Mouse (Mus musculus) frontal cortex, postnatal 10 days (tissue): ENCODE measurements around the gene Fbxw2.
"Not testable (repeated sequence)": the region's sequence is repeated elsewhere in the genome, so short reads cannot be mapped to it uniquely, and the experiment has no call there.

ENCODE experiments used
- DNase-seq, 2 experiments: peaks; one replicate each; pipeline ENCODE4 v3.0.0; 2022; ENCODE audit warnings: low spot score in 2 of 2, mixed read lengths in 1 of 2

The Fbxw2 gene

DNA sequence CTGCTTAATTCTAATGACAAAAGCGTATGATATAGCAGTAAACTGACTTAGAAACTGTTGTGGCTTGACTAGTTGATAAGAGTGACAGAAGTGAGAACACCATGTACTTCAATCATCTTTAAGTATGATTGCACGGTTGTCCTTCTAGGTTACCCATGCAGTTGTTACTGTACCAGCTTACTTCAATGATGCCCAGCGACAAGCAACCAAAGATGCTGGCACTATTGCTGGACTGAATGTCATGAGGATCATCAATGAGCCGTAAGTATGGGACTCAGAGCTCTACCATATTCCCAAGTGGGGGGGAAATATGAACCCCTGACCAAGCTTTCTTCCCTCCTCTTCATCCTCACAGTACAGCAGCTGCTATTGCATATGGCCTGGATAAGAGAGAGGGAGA, 52.4 kb downstream of the Fbxw2 start:
- DNase-seq: no peak

DNA sequence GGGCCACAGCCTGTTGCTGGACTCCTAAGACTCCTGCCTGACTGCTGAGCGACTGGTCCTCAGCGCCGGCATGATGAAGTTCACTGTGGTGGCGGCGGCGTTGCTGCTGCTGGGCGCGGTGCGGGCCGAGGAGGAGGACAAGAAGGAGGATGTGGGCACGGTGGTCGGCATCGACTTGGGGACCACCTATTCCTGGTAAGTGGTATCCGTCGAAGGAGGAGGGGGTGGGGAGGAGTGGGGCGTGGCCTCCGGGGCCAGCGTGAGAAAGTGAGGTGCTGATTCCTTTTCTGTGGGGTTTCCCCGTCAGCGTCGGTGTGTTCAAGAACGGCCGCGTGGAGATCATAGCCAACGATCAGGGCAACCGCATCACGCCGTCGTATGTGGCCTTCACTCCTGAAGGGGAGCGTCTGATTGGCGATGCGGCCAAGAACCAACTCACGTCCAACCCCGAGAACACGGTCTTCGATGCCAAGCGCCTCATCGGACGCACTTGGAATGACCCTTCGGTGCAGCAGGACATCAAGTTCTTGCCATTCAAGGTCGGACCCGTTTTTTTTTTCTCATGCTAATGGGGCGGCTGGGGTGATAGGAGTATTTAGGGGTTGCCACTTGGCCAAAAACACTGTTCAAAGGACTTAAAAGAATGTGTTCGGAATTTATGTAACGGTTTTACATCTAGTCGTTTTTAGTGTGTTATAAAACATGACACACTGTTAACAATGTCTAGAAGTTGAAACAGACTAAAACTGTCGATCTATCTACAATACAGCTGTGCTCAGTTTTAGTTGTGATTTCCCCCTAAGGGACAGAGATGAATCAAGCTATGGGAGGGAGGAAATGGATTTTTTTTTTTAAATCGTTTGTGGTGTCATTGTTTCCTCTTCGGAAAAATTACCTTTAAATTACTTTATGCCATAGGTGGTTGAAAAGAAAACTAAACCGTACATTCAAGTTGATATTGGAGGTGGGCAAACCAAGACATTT, 53.6 kb downstream of the Fbxw2 start:
- DNase-seq: no peak

DNA sequence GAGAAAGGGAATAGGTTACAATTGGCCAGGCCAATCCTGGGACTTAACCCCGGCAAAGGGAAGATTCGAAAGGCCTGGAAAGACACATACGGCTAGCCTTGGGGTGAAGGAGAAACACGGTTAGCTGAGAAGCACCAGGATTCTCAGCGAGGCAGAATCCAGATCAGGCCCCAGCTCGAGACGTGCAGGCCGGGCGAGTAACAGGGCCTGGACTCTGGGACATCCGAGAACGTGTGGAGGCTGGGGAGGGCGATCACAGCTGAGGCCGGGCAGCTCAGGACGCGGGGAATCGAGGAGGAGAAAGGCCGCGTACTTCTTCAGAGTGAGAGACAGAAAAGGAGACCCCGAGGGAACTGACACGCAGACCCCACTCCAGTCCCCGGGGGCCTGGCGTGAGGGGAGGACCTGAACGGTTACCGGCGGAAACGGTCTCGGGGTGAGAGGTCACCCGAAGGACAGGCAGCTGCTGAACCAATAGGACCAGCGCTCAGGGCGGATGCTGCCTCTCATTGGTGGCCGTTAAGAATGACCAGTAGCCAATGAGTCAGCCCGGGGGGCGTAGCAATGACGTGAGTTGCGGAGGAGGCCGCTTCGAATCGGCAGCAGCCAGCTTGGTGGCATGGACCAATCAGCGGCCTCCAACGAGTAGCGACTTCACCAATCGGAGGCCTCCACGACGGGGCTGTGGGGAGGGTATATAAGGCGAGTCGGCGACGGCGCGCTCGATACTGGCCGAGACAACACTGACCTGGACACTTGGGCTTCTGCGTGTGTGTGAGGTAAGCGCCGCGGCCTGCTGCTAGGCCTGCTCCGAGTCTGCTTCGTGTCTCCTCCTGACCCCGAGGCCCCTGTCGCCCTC, 54.5 kb downstream of the Fbxw2 start, which contains the start of gene Hspa5:
Hspa5 (plus strand) TSS at position 603 of the 859 bp plus-strand sequence.
- DNase-seq: peak; percentile 99 to 100

DNA sequence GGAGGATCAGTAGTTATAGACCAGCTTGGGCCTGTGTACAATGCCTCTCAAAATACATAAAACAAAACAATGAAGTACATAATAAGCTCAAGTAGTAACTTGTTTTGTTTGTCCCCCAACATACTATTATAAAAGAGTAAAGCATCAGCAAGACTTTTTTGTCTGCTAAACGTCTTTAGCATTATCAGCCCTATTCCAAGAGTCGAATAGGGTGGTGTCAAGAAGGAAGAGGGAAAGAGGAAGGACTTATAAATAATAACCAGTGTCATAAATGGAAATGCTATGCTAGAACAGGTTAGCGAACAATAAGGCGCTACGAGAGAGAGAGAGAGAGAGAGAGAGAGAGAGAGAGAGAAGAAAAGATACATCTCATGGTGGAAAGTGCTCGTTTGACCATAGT, 55.2 kb downstream of the Fbxw2 start:
- no peak for DNase-seq

DNA sequence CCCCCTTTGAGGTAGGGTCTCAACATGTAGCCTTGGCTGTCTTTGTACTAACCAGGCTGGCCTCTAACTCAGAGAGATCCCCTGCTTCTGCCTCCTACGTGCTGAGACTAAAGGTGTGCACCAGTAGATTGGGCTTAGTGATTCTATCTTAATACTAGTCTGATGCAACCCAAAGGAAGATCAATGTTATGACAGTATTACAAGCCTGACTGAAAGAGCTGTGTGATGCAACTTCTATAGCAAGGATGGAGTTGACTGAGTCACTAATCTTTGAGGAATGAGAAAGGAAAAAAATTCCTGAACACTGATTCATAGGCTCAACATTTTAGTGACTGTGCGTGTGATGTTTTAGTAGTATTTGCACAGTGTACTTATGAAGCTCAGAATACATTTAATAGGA, 56.1 kb downstream of the Fbxw2 start:
- DNase-seq: no peak

DNA sequence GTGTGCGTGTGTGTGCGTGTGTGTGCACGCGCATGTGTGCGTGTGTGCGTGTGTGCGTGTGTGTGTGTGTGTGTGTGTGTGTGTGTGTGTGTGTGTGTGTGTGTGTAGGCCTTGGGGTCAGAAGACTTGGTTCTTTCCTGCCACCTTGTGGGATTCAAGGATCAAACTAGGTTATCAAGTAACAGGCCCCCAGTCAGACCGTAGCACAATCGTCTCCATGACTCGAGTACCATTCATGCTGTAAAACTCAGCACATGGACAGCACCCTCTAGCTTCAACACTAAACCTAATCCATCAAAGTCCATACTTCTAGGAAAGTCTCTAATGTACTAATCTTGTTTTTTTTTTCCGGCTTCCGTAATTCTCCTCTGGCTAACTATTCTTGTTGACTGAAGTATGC, 61.3 kb downstream of the Fbxw2 start:
- DNase-seq: no peak

DNA sequence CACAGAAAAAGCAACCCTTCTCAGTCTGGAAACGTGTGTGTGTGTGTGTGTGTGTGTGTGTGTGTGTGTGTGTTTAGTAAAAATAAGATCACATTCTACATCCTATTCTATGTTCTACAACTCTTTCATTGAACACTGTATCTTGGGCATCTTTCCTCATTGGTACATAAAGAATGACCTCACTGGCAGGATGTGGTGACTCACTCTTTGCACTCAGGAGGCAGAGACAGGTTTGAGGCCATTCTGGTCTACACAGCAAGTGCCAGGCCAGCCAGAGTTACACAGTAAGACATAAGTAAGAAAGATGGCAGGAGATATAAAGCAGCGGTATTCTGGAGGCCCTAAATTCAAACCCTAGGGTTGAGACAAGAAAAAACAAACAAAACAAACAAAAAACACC, 63.2 kb downstream of the Fbxw2 start:
- no peak for DNase-seq

DNA sequence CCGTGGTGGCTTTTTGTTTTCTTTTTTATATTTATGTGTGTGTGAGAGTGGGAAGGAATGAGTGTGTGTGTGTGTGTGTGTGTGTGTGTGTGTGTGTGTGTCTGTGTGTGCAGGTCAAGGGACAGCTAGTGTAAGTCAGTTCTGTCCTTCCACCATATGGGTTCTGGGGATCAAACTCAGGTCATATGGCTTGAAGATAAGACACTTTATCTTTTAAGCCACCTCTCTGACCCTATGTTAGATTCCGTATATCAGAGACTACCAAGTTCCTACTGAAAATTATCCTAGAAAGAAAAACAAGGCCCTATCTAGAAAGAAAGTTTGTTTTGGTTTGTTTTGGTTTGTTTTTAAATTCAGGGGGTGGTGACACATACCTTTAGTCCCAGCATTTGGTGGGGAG, 63.9 kb downstream of the Fbxw2 start:
- no peak for DNase-seq

- DNase-seq: not testable (repeated sequence)
Observed at GRCm38 (mm10) chr2:34761272-34761671, 64.8 kb downstream of the Fbxw2 start.

GRCm38 (mm10) chr2:34757341-34757740, 68.8 kb downstream of the Fbxw2 start:
- DNase-seq: no peak

GRCm38 (mm10) chr2:34754551-34755358, 71.4 kb downstream of the Fbxw2 start, which contains the start of gene Gapvd1:
Gapvd1 (minus strand) TSS chr2:34755232.
- no peak for DNase-seq
